Mouse (Mus musculus) yolk sac, embryonic 10.5 days (tissue): ENCODE results near the gene Adamts18.

Experiments
- DNase-seq: peaks from one replicate; pipeline ENCODE4 v3.0.0-alpha.2; 2017; ENCODE audit warnings: low spot score

Adamts18 gene

GRCm38 (mm10) chr8:113656681-113657298 is 191.7 kb downstream of the Adamts18 start:
- no peak for DNase-seq

DNA sequence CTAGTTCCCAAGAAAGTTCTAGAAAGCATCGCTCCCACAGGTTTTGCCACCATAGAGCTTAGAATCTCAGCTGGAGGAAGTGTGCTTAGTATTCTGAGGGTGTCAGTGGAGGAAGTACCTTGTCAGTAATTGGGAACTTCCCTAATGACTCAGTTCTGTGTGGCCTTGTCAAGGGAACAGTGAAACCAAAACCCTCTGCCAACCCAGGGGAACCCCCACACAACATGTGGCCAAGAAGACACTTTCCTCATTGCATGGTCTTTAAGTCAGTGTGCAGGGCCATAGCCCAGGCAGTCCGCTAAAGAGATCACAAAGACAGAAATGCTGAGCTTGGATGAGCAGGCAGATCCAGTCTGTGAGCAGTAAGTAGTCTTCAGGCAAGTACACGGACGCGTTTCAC is 192.4 kb downstream of the Adamts18 start:
- no peak for DNase-seq

DNA sequence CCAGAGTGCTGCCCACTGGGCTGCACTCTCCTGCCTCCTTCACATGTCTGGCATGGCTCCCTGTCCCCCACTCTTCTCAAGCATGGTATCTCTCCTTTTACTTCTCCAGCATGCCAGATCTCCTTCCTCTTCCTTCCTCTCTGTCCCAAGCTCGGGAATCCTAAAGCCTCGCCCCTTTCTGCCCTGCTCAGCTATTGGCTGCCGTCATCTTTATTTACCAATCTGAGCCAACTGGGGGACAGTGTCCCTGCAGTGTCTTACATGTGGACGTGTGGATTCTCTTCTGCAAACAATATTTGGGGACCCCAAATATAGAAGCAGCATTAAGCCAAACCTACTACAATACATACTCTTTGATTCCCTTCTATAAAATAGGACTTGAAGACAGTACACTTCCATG is 195.4 kb downstream of the Adamts18 start:
- no peak for DNase-seq

DNA sequence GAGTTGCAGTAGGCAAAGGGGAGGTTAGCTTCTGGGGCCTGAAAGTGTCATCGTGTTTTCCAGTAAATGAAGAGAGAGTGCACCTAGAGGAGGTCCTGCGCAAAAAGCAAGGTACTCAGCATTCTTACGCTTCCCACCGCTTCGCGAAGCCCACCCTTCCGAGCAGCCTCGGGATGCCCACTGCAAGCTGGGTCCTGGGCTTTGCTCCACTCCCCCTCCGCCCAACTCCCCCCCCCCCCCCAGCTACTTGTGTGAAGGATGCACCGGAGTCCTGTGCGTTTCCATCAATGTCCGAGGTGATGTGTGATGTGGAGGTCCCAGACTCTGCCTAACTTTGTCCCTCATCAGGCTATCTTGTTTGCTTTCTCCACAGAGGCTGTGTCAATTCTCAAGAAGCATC is 196.1 kb downstream of the Adamts18 start:
- DNase-seq, result no peak
